Mouse (Mus musculus) C2C12 (cell line): ENCODE data around the gene Wipi2.

ENCODE experiments used
- CTCF ChIP-seq: IDR thresholded peaks from one replicate; pipeline ENCODE4 v1.5.1; 2011; ENCODE audit not compliant: control insufficient read depth, insufficient read depth, insufficient read length
- MYOG ChIP-seq: IDR thresholded peaks from one replicate; pipeline ENCODE4 v1.6.1; 2011; ENCODE audit not compliant: control insufficient read depth, insufficient read length; ENCODE audit errors: extremely low read depth
- USF1 ChIP-seq: IDR thresholded peaks from one replicate; pipeline ENCODE4 v1.6.1; 2011; ENCODE audit warnings: low read depth, mild to moderate bottlenecking, control low read depth, moderate library complexity

GRCm38 (mm10) chr5:142702511-142703138 is 75.1 kb downstream of the Wipi2 start:
- TF ChIP-seq MYOG = no peak
- TF ChIP-seq CTCF = no peak
- TF ChIP-seq USF1 = no peak
